Mouse (Mus musculus) neural tube, embryonic 13.5 days (tissue): ENCODE measurements around the gene Tnfsfm13. TPM values are rescaled to one million over a fixed set of nuclear protein-coding genes. Genes with fewer than 3 reads are reported as not detected.

Experiments
- ATAC-seq: fragments of 200-750 bp; cut with Nextera tagmentation; 2 replicates; pipeline ENCODE4 v1.8.0; 2017; ENCODE audit warnings: low read depth, mild to moderate bottlenecking, moderate TSS enrichment, moderate library complexity
- H3K27ac ChIP-seq: fragments of 300-500 bp; sonication (generic); replicated peaks from 2 replicates; pipeline ENCODE4 v1.5.1; 2015; ENCODE audit warnings: moderate library complexity, mild to moderate bottlenecking, inconsistent platforms
- H3K27me3 ChIP-seq: fragments of 300-500 bp; sonication (generic); 2 replicates; pipeline ENCODE4 v1.6.1; 2015; ENCODE audit warnings: mild to moderate bottlenecking, inconsistent platforms
- H3K36me3 ChIP-seq: fragments of 300-500 bp; sonication (generic); 2 replicates; pipeline ENCODE4 v1.6.1; 2015; ENCODE audit warnings: mild to moderate bottlenecking, inconsistent platforms
- H3K4me1 ChIP-seq: fragments of 300-500 bp; sonication (generic); replicated peaks from 2 replicates; pipeline ENCODE4 v1.6.1; 2015; ENCODE audit warnings: inconsistent platforms
- H3K4me2 ChIP-seq: fragments of 300-500 bp; sonication (generic); 2 replicates; pipeline ENCODE4 v1.6.1; 2015; ENCODE audit warnings: inconsistent platforms, mild to moderate bottlenecking, moderate library complexity
- H3K4me3 ChIP-seq: fragments of 300-500 bp; sonication (generic); 2 replicates; pipeline ENCODE4 v1.5.1; 2015; ENCODE audit warnings: mild to moderate bottlenecking, inconsistent platforms
- H3K9ac ChIP-seq: fragments of 300-500 bp; sonication (generic); 2 replicates; pipeline ENCODE4 v1.6.1; 2015; ENCODE audit warnings: moderate library complexity, mild to moderate bottlenecking, inconsistent platforms
- H3K9me3 ChIP-seq: fragments of 300-500 bp; sonication (generic); 2 replicates; pipeline ENCODE4 v1.6.1; 2016; ENCODE audit warnings: inconsistent platforms
- WGBS: fragments of 180-500 bp; shearing (Covaris S2); methylation state at CpG from one replicate; pipeline ENCODE4 v1.1.7; 2015; 5-methylcytosine and 5-hydroxymethylcytosine counted together
- polyA plus RNA-seq: library from polyadenylated mRNA; unstranded; fragments of >200 nt; fragmentation: Nextera tagmentation; extraction: Ambion mirVana; gene quantifications from 2 replicates; pipeline ENCODE4 v1.2.1, GENCODE M21; 2015

Gene Tnfsfm13
- polyA plus RNA-seq, 1 experiment from 2014 or later: 1.8 TPM

DNA sequence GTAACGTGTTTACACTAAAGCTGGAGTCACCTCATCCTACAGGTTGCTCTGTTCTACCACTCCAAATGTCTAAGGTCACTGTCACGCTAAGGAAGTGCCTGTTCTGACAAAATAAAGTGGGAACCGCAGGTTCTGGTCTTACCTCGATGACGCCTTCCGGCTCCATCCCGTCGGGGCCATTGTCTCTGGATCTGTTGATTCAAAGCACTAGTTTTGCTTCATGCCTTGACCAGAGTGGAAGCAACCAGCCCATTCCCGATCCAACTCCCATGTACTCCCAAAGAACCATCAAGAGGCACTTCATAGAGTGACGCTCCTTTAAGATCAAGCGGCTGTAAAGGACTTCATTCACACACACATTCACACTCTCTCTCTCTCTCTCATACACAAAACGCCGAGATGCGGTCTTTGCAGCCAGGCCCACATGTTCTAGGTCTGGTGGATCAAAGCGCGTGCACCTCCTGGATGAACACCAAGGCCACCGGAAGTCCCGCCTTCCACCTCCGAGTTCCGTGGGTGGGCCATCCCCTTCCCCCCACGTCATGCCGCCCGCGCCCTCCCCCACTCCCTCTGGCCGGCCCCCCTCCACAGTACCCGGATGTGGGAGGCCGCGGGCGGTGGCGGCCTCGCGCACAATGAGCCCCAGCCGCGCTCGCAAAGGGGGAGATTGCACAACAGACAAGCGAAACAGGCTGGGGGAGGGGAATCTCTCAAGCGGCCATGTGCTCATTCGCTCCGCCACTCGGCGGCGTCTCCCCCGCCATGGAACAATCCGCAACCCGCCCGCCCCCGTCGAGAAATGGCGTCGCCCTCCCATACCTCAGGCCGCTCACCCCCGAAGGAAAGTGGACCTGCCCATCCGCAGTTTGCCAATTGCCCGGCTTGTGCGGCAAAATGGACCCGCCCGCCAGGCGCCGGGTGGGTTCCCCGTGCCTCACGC, 24.8 kb downstream of the Tnfsfm13 start:
- peak; percentile 77 for ATAC-seq
- WGBS: under 1% methylated on average over 61 of the region's 61 CpGs

DNA sequence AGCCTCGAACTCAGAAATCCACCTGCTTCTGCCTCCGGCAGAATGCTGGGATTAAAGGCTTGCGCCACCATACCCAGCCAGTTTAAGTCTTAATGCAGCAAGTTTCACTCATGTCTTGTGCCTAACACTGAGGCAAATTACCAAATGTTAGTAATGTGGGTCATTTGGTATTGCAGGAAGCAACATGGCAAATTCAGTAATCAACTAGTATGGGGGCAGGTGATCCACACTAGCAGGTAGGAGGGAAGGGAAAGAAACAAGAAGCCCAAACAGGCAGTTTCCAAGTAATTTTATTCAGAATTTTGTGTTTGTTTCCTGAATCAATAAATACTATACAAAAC, 29.3 kb downstream of the Tnfsfm13 start:
- peaks cover 37% of the 10 kb centered on the region for H3K4me1 ChIP-seq
- no peak overlapping the region for H3K9ac ChIP-seq
- H3K27me3 ChIP-seq: no peaks in the 10 kb centered on the region
- H3K4me3 ChIP-seq: no peak overlapping the region
- H3K36me3 ChIP-seq: peaks cover 72% of the 10 kb centered on the region
- no peak overlapping the region for H3K27ac ChIP-seq
- no peak for ATAC-seq
- no peaks in the 10 kb centered on the region for H3K9me3 ChIP-seq
- 85% methylated on average over 3 of the region's 3 CpGs for WGBS
- H3K4me2 ChIP-seq: no peak overlapping the region

More for the DNA sequence above, 24.8 kb downstream of the Tnfsfm13 start:
- peak overlapping the region; percentile 97 for H3K27ac ChIP-seq
- peak overlapping the region; percentile 100 for H3K4me3 ChIP-seq
- H3K36me3 ChIP-seq: peaks cover 79% of the 10 kb centered on the region
- peaks cover 34% of the 10 kb centered on the region for H3K4me1 ChIP-seq
- H3K9me3 ChIP-seq: no peaks in the 10 kb centered on the region
- peak overlapping the region; percentile 99 for H3K9ac ChIP-seq
- H3K4me2 ChIP-seq: peak overlapping the region; percentile 88
- H3K27me3 ChIP-seq: no peaks in the 10 kb centered on the region

DNA sequence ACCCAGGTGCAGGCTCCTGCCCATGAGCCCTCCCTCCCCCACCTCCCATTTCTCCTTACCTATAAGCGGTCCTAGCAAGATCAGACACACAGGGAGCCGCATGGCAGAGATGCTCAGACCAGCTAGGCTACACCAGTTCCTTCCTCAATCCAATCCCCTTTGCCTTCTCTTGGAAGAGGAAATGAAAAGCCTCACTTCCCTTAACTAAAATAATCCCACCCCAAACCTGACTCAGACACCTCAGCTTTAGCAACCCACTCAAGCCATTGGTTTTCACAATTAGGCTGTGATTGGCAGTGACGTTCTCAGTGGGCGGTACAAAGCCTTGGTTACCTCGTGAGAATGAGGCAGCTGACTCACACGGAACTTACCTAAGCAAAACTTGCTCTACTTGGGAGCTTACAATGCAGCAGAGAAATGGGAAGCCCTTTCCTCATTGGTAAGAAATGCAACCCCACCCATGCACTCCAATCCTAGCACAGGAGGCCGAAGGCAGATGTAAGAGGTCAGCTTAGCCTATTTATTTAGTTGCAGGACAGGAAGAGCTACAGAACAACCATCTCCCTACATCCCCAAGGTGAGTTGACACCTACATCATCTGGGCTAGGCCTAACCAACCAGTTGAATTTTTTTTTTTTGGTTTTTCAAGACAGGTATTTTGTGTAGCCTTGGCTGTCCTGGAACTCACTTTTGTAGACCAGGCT, 29.8 kb downstream of the Tnfsfm13 start, which contains the start of gene Cd68:
Gene Cd68 (minus strand): TSS at position 193 of the 704 bp plus-strand sequence.
- Histone ChIP-seq H3K9ac (no peak within 1 kb of the TSS), H3K4me2 (no peak within 1 kb of the TSS), H3K27me3 (no peaks in the 10 kb centered on the region), H3K9me3 (no peaks in the 10 kb centered on the region), H3K27ac (no peak within 1 kb of the TSS; the same call in 1 of the 2 replicates), H3K36me3 (peaks cover 72% of the 10 kb centered on the region), H3K4me3 (no peak within 1 kb of the TSS), H3K4me1 (peaks cover 42% of the 10 kb centered on the region)
- ATAC-seq: no peak
- 30% methylated on average over 7 of the region's 7 CpGs for WGBS

DNA sequence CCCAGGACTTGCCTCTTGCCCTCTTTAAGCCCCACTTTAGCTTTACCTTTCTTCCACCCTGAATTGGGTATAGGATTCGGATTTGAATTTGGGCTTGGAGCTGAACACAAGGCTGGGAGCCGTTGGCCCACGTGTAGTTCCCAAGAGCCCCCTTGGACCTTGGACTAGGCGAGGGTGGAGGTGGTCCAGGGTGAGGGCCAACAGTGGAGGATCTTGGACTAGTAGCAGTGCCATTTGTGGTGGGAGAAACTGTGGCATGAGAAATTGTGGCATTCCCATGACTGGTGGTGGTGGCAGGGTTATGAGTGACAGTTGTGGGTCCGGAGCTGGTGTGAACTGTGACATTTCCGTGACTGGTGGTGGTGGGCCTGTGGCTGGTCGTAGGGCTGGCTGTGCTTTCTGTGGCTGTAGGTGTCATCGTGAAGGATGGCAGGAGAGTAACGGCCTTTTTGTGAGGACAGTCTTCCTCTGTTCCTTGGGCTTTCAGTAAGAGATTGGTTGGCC, 30.4 kb downstream of the Tnfsfm13 start:
- no peaks in the 10 kb centered on the region for H3K27me3 ChIP-seq
- H3K9me3 ChIP-seq: no peaks in the 10 kb centered on the region
- ATAC-seq: no peak
- WGBS: 76% methylated on average over 9 of the region's 9 CpGs
- H3K27ac ChIP-seq: no peak overlapping the region; the same call in 1 of the 2 replicates
- no peak overlapping the region for H3K4me2 ChIP-seq
- no peak overlapping the region for H3K4me3 ChIP-seq
- H3K9ac ChIP-seq: no peak overlapping the region
- H3K4me1 ChIP-seq: peaks cover 44% of the 10 kb centered on the region
- peaks cover 69% of the 10 kb centered on the region for H3K36me3 ChIP-seq

DNA sequence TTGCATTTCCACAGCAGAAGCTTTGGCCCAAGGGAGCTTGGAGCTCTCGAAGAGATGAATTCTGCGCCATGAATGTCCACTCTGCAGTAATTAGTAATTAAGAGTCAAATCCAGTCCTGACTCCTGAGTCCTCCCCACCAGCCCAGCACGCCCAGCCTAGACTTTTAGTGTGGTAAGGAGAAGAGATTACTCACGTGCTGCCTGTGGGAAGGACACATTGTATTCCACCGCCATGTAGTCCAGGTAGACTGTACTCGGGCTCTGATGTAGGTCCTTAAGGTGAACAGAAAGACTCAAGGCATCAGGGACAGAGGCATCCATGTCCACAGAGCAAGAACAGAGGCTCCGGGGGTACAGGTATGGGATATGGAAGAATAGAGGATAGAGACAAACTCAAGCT, 31.1 kb downstream of the Tnfsfm13 start:
- ATAC-seq: no peak
- peaks cover 40% of the 10 kb centered on the region for H3K4me1 ChIP-seq
- H3K4me3 ChIP-seq: no peak overlapping the region
- H3K36me3 ChIP-seq: peaks cover 69% of the 10 kb centered on the region
- WGBS: 93% methylated on average over 7 of the region's 7 CpGs
- no peaks in the 10 kb centered on the region for H3K27me3 ChIP-seq
- no peaks in the 10 kb centered on the region for H3K9me3 ChIP-seq
- H3K27ac ChIP-seq: no peak overlapping the region
- H3K9ac ChIP-seq: no peak overlapping the region
- H3K4me2 ChIP-seq: no peak overlapping the region

DNA sequence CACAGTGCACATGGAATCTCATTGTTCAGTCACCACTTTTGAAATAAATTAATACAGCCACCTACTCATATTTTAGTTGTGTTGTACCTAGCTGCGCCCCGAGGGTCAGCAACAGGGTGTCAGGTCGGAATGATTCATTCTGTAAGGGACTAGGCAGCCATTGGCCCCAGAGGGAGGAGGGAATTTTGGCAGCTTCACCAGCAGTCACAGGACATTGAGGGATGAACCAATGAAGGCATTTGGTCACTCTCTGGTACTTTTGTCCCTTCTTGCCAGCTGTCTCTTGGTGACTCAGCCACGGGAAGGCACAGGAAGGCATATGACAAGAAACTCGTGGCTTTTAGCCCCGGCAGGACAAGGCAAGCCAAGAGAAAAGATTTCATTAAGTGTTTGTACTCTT, 32.1 kb downstream of the Tnfsfm13 start:
- no peak for ATAC-seq
- 87% methylated on average over 6 of the region's 6 CpGs for WGBS
- Histone ChIP-seq H3K4me3 (no peak overlapping the region), H3K9me3 (no peaks in the 10 kb centered on the region), H3K9ac (no peak overlapping the region), H3K4me2 (no peak overlapping the region), H3K36me3 (peaks cover 66% of the 10 kb centered on the region), H3K4me1 (peaks cover 29% of the 10 kb centered on the region), H3K27me3 (no peaks in the 10 kb centered on the region), H3K27ac (peak overlapping the region; percentile 95)

DNA sequence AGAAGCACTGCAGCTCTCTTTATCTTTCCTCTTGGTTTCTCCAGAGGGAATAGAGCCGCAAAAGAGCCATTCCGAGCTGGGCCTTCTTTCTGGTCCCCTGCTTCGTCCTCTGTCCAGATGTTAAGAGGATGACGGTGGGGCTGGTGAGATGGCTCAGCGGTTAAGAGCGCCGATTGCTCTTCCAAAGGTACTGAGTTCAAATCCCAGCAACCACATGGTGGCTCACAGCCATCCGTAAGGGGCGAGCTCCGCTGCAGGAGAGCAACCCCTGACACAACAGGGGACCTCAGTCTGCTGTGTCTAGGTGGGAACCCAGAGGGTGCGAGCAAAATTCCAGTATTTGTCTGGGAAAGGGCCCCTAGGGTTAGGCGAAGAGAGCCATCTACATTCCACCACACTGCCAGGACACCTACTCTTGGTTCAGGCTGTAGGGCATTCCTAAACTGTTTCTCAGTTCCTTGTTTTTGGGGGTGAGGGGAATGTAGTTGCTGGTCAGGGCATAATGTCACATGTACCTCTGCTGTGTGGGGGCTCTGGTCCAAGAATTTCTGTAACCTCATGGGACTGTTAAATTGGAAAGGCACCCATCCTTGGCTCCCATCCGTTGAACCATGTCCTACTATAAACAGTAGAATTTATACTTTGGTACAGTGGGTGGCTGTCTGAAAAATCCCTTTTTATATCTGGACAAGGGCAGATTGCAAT, 32.8 kb downstream of the Tnfsfm13 start:
- Histone ChIP-seq H3K4me2 (peak overlapping the region; percentile 63), H3K4me1 (peaks cover 27% of the 10 kb centered on the region), H3K9ac (peak overlapping the region; percentile 62), H3K27me3 (no peaks in the 10 kb centered on the region), H3K4me3 (peak overlapping the region; percentile 57), H3K9me3 (no peaks in the 10 kb centered on the region), H3K36me3 (peaks cover 66% of the 10 kb centered on the region), H3K27ac (peak overlapping the region; percentile 95)
- peak; percentile 19 for ATAC-seq
- WGBS: 68% methylated on average over 13 of the region's 13 CpGs

DNA sequence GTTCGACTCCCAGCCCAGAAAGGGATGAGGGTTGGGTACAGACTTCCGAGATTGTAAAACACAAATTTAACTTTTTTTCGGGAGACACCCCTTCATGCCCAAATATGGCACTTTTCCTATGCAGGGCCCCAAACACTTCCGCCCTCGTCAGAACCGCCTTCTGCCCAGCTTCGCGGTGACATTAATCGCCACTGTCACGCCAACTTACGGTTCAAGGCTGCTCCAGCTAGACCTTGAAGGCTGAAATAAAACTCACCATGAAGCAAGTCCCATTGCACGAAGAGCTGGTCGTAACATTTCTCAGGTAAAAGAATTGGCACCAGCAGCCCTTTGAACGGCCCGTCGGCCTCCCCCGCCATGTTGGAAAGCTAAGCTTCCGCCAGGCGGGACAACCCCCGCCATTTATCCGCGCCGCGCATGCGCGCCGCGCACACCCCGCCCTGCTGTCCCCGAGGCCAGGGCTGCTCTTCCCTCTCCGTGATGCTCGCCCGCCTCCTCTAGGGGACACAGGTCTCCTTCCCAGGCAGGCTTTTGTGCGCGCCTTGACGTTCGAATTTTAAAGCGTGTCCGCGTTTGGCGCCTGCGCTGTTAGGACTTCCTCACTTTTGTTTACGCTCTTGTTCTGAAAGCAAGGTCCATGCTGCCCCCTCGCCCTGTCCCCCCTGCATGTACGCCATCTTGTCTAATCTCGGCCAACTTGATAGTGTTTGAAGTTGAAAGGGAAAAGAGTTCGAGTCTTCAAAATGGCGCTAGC, 33.5 kb downstream of the Tnfsfm13 start, which contains the start of gene Mpdu1:
Gene Mpdu1 (minus strand): TSS at position 430 of the 754 bp plus-strand sequence.
- peak within 1 kb of the TSS; percentile 63 for H3K4me2 ChIP-seq
- no peaks in the 10 kb centered on the region for H3K9me3 ChIP-seq
- H3K4me3 ChIP-seq: peak within 1 kb of the TSS; percentile 57
- WGBS: under 1% methylated on average over 48 of the region's 48 CpGs
- H3K36me3 ChIP-seq: peaks cover 66% of the 10 kb centered on the region
- no peaks in the 10 kb centered on the region for H3K27me3 ChIP-seq
- peak within 1 kb of the TSS; percentile 77 for H3K9ac ChIP-seq
- peaks cover 27% of the 10 kb centered on the region for H3K4me1 ChIP-seq
- ATAC-seq: peak; percentile 97
- H3K27ac ChIP-seq: peak within 1 kb of the TSS; percentile 95

DNA sequence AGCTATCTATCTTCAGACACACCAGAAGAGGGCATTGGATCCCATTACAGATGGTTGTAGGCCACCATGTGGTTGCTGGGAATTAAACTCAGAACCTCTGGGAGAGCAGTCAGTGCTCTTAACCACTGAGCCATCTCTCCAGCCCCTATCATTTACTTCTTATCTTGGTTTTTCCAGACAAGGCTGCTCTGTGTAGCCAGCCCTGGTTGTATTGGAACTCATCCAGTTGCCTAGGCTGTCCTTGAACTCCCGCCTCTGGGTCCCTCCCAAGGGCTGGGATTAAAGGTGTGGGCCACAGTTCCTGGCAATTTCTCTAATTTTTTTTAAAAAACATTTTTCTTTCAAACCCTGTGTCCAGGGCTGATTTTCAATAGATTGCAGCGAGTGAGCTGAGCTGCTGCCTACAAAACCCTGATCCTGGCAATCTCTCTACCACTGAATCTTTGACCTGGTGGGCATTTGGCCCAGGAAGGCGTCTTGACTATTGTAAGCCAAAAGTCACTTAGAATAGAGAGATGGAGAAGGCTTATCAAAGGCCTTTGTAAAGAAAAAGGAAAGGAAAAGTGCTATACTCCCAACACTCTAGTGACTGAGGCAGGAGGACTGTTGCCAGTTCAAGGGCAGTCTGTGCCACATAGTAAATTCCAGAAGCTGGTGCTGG, 34.5 kb downstream of the Tnfsfm13 start:
- Histone ChIP-seq H3K9ac (peak overlapping the region; percentile 77), H3K36me3 (peaks cover 68% of the 10 kb centered on the region), H3K9me3 (no peaks in the 10 kb centered on the region), H3K27me3 (no peaks in the 10 kb centered on the region), H3K4me3 (peak overlapping the region; percentile 57), H3K27ac (peak overlapping the region; percentile 95), H3K4me2 (peak overlapping the region; percentile 63), H3K4me1 (peaks cover 32% of the 10 kb centered on the region)
- no peak for ATAC-seq
- 84% methylated on average over 3 of the region's 3 CpGs for WGBS

DNA sequence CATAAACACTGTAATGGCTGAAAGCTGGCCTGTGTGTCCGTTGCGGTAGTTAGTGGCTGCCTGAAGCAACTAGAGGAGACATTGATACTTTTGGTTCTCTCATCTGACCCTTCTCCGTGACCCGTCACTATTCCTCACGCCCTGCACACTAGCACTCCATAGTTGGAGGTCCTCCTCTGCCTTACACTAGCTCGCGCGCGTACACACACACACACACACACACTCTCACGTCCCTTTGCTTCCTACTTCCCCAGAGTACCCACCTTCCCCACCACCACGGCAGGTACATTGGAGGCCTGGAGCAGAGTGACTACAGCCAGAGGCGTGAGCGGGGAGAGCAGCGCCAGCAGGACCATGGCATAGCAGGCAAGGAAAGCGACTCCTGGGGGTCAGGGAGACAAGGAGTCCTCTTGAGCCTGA, 38.4 kb downstream of the Tnfsfm13 start:
- Histone ChIP-seq H3K4me1 (peaks cover 36% of the 10 kb centered on the region), H3K27me3 (no peaks in the 10 kb centered on the region), H3K27ac (no peak overlapping the region), H3K36me3 (peaks cover 70% of the 10 kb centered on the region), H3K9me3 (no peaks in the 10 kb centered on the region), H3K4me2 (no peak overlapping the region), H3K9ac (no peak overlapping the region), H3K4me3 (no peak overlapping the region)
- ATAC-seq: no peak
- 80% methylated on average over 15 of the region's 15 CpGs for WGBS
